Mouse (Mus musculus) B cell, adult 62 days (primary cell): ENCODE results near the gene 1700084M14Rik. TPM values are rescaled to one million over a fixed set of nuclear protein-coding genes. Genes with fewer than 3 reads are reported as not detected.

Source experiments
- total RNA-seq: library from RNA; stranded (reverse); gene quantifications from 4 replicates; pipeline ENCODE4 v1.2.4, GENCODE M21; 2023

1700084M14Rik gene
- not detected in 4 replicates for total RNA-seq

DNA sequence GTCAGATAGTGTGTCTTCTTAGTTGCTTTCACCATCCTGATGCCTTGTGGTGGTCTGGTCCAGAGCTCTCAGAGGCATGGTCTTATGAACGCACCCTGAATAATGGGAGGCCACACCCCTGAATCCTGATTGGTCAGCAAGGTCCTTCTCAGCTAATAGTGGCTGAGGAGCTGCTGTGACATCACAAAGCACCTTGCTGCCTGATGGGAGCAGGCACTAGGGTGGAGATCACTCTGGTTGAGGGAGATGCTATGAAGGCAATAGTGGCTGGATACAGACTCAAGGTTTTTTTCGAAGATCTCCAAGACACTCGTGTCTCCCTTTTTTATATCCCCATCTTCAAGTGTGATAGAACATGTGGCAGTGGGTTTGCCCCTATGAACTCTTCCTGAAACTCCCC, at the start of gene 1700084M14Rik:
1700084M14Rik (minus strand) TSS at position 101 of the 400 bp plus-strand sequence.

Other genes starting within 250 kb of the 1700084M14Rik start
- gene Mageb2, start 244.2 kb downstream of the 1700084M14Rik start, total RNA-seq, result not detected in 4 replicates
- not detected in 4 replicates for gene Gm5072, start 183.4 kb downstream of the 1700084M14Rik start, total RNA-seq
- not detected in 4 replicates for gene Gm8914, start 95.8 kb downstream of the 1700084M14Rik start, total RNA-seq
- not detected in 4 replicates for gene Gm14781, start 56.3 kb upstream of the 1700084M14Rik start, total RNA-seq
- gene Mageb5, start 207.1 kb upstream of the 1700084M14Rik start, total RNA-seq, result not detected in 4 replicates